Comparison of ENCODE assay signal across 20 mouse cellular contexts in genomic region chr7:91936193-91936592, GRCm38 (mm10).
DNase-seq lines count a peak whose midpoint lies in the region; ATAC-seq and TF ChIP-seq lines count a peak whose summit lies in the region.
"Had no signal": no experiment of that assay in that cellular context is flagged by ENCODE, and none has a peak within 500 bp of the region (broad histone marks: within the 10 kb centered on the region; RNA-seq: fewer than 3 reads in every experiment).

No protein-coding gene starts in this region.

- H3K36me3 ChIP-seq in forebrain, embryonic 15.5 days: no peaks in the 10 kb centered on the region
- H3K36me3 ChIP-seq in forebrain, embryonic 12.5 days (replicated peaks): no peaks in the 10 kb centered on the region
- H3K36me3 ChIP-seq in midbrain, embryonic 12.5 days: no peaks in the 10 kb centered on the region
- H3K36me3 ChIP-seq in midbrain, postnatal 0 days (ENCODE audit: insufficient read depth, low read length): no peaks in the 10 kb centered on the region
- no peaks in the 10 kb centered on the region for H3K36me3 ChIP-seq in midbrain, embryonic 15.5 days (replicated peaks)
- H3K36me3 ChIP-seq: embryonic facial prominence, embryonic 15.5 days; heart, embryonic 10.5 days; hindbrain, embryonic 12.5 days had no signal

- no peak overlapping the region for H3K27ac ChIP-seq in forebrain, embryonic 15.5 days (replicated peaks)
- H3K27ac ChIP-seq in forebrain, embryonic 12.5 days: no peak overlapping the region
- no peak overlapping the region for H3K27ac ChIP-seq in midbrain, embryonic 12.5 days (replicated peaks)
- no peak overlapping the region for H3K27ac ChIP-seq in midbrain, postnatal 0 days (ENCODE audit: low read depth, low read length)
- no peak overlapping the region for H3K27ac ChIP-seq in midbrain, embryonic 15.5 days
- H3K27ac ChIP-seq: embryonic facial prominence, embryonic 15.5 days; heart, embryonic 10.5 days; hindbrain, embryonic 12.5 days had no signal

- WGBS in forebrain, embryonic 15.5 days: 51% methylated on average over 2 of the region's 2 CpGs
- WGBS in forebrain, embryonic 12.5 days: 33% methylated on average over 2 of the region's 2 CpGs
- 19% methylated on average over 2 of the region's 2 CpGs for WGBS in midbrain, embryonic 12.5 days
- WGBS in midbrain, postnatal 0 days: 32% methylated on average over 2 of the region's 2 CpGs
- WGBS in midbrain, embryonic 15.5 days: 23% methylated on average over 2 of the region's 2 CpGs

- no peak for TF ChIP-seq CTCF in midbrain, postnatal 0 days (IDR thresholded peaks at IDR 0.05)

- H3K27me3 ChIP-seq in forebrain, embryonic 15.5 days: no peaks in the 10 kb centered on the region
- no peaks in the 10 kb centered on the region for H3K27me3 ChIP-seq in forebrain, embryonic 12.5 days
- H3K27me3 ChIP-seq in midbrain, embryonic 12.5 days: no peaks in the 10 kb centered on the region
- H3K27me3 ChIP-seq in midbrain, postnatal 0 days (ENCODE audit: insufficient read depth, low read length): no peaks in the 10 kb centered on the region
- H3K27me3 ChIP-seq in midbrain, embryonic 15.5 days (replicated peaks): no peaks in the 10 kb centered on the region
- H3K27me3 ChIP-seq: embryonic facial prominence, embryonic 15.5 days; hindbrain, embryonic 12.5 days had no signal

- DNase-seq in midbrain, postnatal 0 days (ENCODE audit: low spot score): no peak
- DNase-seq in cerebellum, adult 9-10 months: no peak
- DNase-seq: adrenal gland, adult 2 months; adrenal gland, postnatal 25 days; cerebellum, adult 8-10 months; cerebellum, postnatal 25 days; gastrocnemius, postnatal 10 days; heart, adult 18-20 months; heart, postnatal 10 days; heart, postnatal 4 days had no signal

- H3K4me2 ChIP-seq in forebrain, embryonic 15.5 days (replicated peaks): no peak overlapping the region
- no peak overlapping the region for H3K4me2 ChIP-seq in forebrain, embryonic 12.5 days
- H3K4me2 ChIP-seq in midbrain, embryonic 12.5 days (replicated peaks): no peak overlapping the region
- no peak overlapping the region for H3K4me2 ChIP-seq in midbrain, postnatal 0 days (ENCODE audit: low read depth, low read length, poor library complexity, severe bottlenecking)
- H3K4me2 ChIP-seq in midbrain, embryonic 15.5 days: no peak overlapping the region
- H3K4me2 ChIP-seq: embryonic facial prominence, embryonic 15.5 days; hindbrain, embryonic 12.5 days had no signal

- no peak overlapping the region for H3K4me3 ChIP-seq in forebrain, embryonic 15.5 days
- no peak overlapping the region for H3K4me3 ChIP-seq in forebrain, embryonic 12.5 days (replicated peaks)
- no peak overlapping the region for H3K4me3 ChIP-seq in midbrain, embryonic 12.5 days
- H3K4me3 ChIP-seq in midbrain, postnatal 0 days (ENCODE audit: low read depth, low read length): no peak overlapping the region
- H3K4me3 ChIP-seq in midbrain, embryonic 15.5 days: no peak overlapping the region
- H3K4me3 ChIP-seq: embryonic facial prominence, embryonic 15.5 days; erythroblast, embryonic 14.5 days; heart, embryonic 10.5 days; hindbrain, embryonic 12.5 days had no signal

- H3K9ac ChIP-seq in forebrain, embryonic 15.5 days (replicated peaks): no peak overlapping the region
- H3K9ac ChIP-seq in forebrain, embryonic 12.5 days: no peak overlapping the region
- H3K9ac ChIP-seq in midbrain, embryonic 12.5 days (replicated peaks): no peak overlapping the region
- H3K9ac ChIP-seq in midbrain, postnatal 0 days (replicated peaks; ENCODE audit: low read length, poor library complexity, severe bottlenecking): no peak overlapping the region
- H3K9ac ChIP-seq in midbrain, embryonic 15.5 days: no peak overlapping the region
- H3K9ac ChIP-seq: embryonic facial prominence, embryonic 15.5 days; hindbrain, embryonic 12.5 days had no signal

- ATAC-seq in forebrain, embryonic 15.5 days (replicated peaks): peak; percentile 23; the same call in 1 of the 2 replicates
- ATAC-seq in forebrain, embryonic 12.5 days (ENCODE audit: low FRiP score): no peak
- peak; percentile 17; the same call in 1 of the 2 replicates for ATAC-seq in midbrain, embryonic 12.5 days (ENCODE audit: low FRiP score, low read depth)
- no peak for ATAC-seq in midbrain, postnatal 0 days (ENCODE audit: low FRiP score)
- peak; percentile 68 for ATAC-seq in midbrain, embryonic 15.5 days (replicated peaks)
- ATAC-seq: hindbrain, embryonic 16.5 days; inflammation-experienced regulatory T-cells, adult 6 months had no signal

- H3K9me3 ChIP-seq in forebrain, embryonic 15.5 days: no peaks in the 10 kb centered on the region
- no peaks in the 10 kb centered on the region for H3K9me3 ChIP-seq in forebrain, embryonic 12.5 days
- H3K9me3 ChIP-seq in midbrain, embryonic 12.5 days: no peaks in the 10 kb centered on the region
- no peaks in the 10 kb centered on the region for H3K9me3 ChIP-seq in midbrain, postnatal 0 days (ENCODE audit: low read length)
- no peaks in the 10 kb centered on the region for H3K9me3 ChIP-seq in midbrain, embryonic 15.5 days
- H3K9me3 ChIP-seq: embryonic facial prominence, embryonic 15.5 days; heart, embryonic 10.5 days; hindbrain, embryonic 12.5 days had no signal

- no peaks in the 10 kb centered on the region; the same call in 1 of the 2 replicates for H3K4me1 ChIP-seq in forebrain, embryonic 15.5 days
- 0 out of 2 replicates have a peak, but pooled peaks cover 5% of the 10 kb centered on the region for H3K4me1 ChIP-seq in forebrain, embryonic 12.5 days
- no peaks in the 10 kb centered on the region for H3K4me1 ChIP-seq in midbrain, embryonic 12.5 days
- 0 out of 2 replicates have a peak, but pooled peaks cover 6% of the 10 kb centered on the region for H3K4me1 ChIP-seq in midbrain, postnatal 0 days (ENCODE audit: insufficient read depth, low read length)
- peaks cover 6% of the 10 kb centered on the region; the same call in 1 of the 2 replicates for H3K4me1 ChIP-seq in midbrain, embryonic 15.5 days
- H3K4me1 ChIP-seq: embryonic facial prominence, embryonic 15.5 days; heart, embryonic 10.5 days; hindbrain, embryonic 12.5 days had no signal

Comparison
In these comparisons a context has a peak if more than half of its experiments do, and no peak if none do; other contexts are left out.
1. ATAC-seq: peak in forebrain, embryonic 15.5 days (single experiment), midbrain, embryonic 12.5 days (single experiment) and midbrain, embryonic 15.5 days (single experiment); none in forebrain, embryonic 12.5 days (single experiment) and midbrain, postnatal 0 days (single experiment).